In the genomic region with DNA sequence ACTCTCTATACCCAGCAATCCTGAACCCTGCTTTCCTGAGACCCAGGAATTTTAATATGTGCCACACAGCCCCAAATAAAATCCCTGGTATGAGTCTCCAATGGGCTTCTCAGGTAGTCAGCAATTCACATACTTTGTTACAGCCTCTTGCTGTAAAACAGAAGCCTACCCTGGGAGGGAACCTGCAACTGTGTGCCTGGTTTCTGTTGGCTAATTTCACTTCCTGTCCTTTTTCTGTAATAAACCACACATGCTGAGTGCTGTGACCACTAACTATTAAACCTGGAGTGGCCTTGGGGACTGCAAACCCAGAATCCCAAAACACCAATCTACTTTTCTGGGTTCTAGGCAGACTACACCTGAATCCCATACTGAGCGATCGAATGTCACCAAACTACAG, we compare ENCODE assay signal across 25 mouse cellular contexts. TPM values are rescaled to one million over a fixed set of nuclear protein-coding genes. Genes with fewer than 3 reads are reported as not detected.
DNase-seq lines count a peak whose midpoint lies in the region; ATAC-seq lines count a peak whose summit lies in the region.
"Had no signal": no experiment of that assay in that cellular context is flagged by ENCODE, and none has a peak within 500 bp of the region (broad histone marks: within the 10 kb centered on the region; RNA-seq: fewer than 3 reads in every experiment).

No protein-coding gene starts in this region.

- WGBS in limb, embryonic 12.5 days = 67% methylated on average over 2 of the region's 2 CpGs
- WGBS in limb, embryonic 10.5 days = 99% methylated on average over 2 of the region's 2 CpGs
- 64% methylated on average over 2 of the region's 2 CpGs for WGBS in limb, embryonic 13.5 days

- DNase-seq in limb, embryonic 10.5 days (ENCODE audit: low spot score) = no peak
- no peak for DNase-seq in kidney, adult 8-10 months
- DNase-seq in cerebellum, adult 9-10 months = no peak
- DNase-seq: adrenal gland, adult 2 months; adrenal gland, postnatal 14 days; cerebellum, adult 11 months; cerebellum, adult 2 months; cerebellum, postnatal 10 days; cerebellum, postnatal 36 days; gastrocnemius, postnatal 10 days; gastrocnemius, postnatal 36 days; heart, adult 11 months had no signal

- H3K9me3 ChIP-seq in limb, embryonic 12.5 days = no peaks in the 10 kb centered on the region
- H3K9me3 ChIP-seq in limb, embryonic 10.5 days (replicated peaks) = no peaks in the 10 kb centered on the region
- no peaks in the 10 kb centered on the region for H3K9me3 ChIP-seq in limb, embryonic 13.5 days
- H3K9me3 ChIP-seq: forebrain, embryonic 10.5 days; forebrain, embryonic 13.5 days; hindbrain, embryonic 12.5 days; hindbrain, embryonic 15.5 days had no signal

- no peaks in the 10 kb centered on the region for H3K27me3 ChIP-seq in limb, embryonic 12.5 days
- H3K27me3 ChIP-seq in limb, embryonic 10.5 days (ENCODE audit: low read depth, poor library complexity, severe bottlenecking) = no peaks in the 10 kb centered on the region
- no peaks in the 10 kb centered on the region for H3K27me3 ChIP-seq in limb, embryonic 13.5 days
- H3K27me3 ChIP-seq: forebrain, embryonic 13.5 days; hindbrain, embryonic 12.5 days; hindbrain, embryonic 15.5 days had no signal

- H3K9ac ChIP-seq in limb, embryonic 12.5 days (replicated peaks) = no peak overlapping the region
- H3K9ac ChIP-seq in limb, embryonic 13.5 days = no peak overlapping the region
- H3K9ac ChIP-seq: forebrain, embryonic 13.5 days; hindbrain, embryonic 12.5 days; hindbrain, embryonic 15.5 days had no signal

- H3K4me1 ChIP-seq in limb, embryonic 12.5 days (replicated peaks) = peaks cover 8% of the 10 kb centered on the region
- peaks cover 5% of the 10 kb centered on the region; the same call in 1 of the 2 replicates for H3K4me1 ChIP-seq in limb, embryonic 10.5 days
- H3K4me1 ChIP-seq in limb, embryonic 13.5 days = peaks cover 7% of the 10 kb centered on the region; the same call in 1 of the 2 replicates
- H3K4me1 ChIP-seq: forebrain, embryonic 10.5 days; forebrain, embryonic 13.5 days; hindbrain, embryonic 12.5 days; hindbrain, embryonic 15.5 days had no signal

- peak overlapping the region; percentile 36; the same call in 1 of the 2 replicates for H3K27ac ChIP-seq in limb, embryonic 12.5 days
- no peak overlapping the region for H3K27ac ChIP-seq in limb, embryonic 10.5 days
- H3K27ac ChIP-seq in limb, embryonic 13.5 days = peak overlapping the region; percentile 16; the same call in 1 of the 2 replicates
- H3K27ac ChIP-seq: forebrain, embryonic 10.5 days; forebrain, embryonic 13.5 days; hindbrain, embryonic 12.5 days; hindbrain, embryonic 15.5 days had no signal

- no peak overlapping the region for H3K4me2 ChIP-seq in limb, embryonic 12.5 days
- H3K4me2 ChIP-seq in limb, embryonic 13.5 days (replicated peaks) = no peak overlapping the region
- H3K4me2 ChIP-seq: forebrain, embryonic 13.5 days; heart, embryonic 11.5 days; hindbrain, embryonic 12.5 days; hindbrain, embryonic 15.5 days had no signal

- no peak for ATAC-seq in limb, embryonic 12.5 days (ENCODE audit: insufficient number of reproducible peaks, insufficient read depth, low FRiP score, low TSS enrichment, low read depth)
- no peak for ATAC-seq in limb, embryonic 13.5 days (ENCODE audit: low FRiP score, low read depth)
- peak; percentile 29; the same call in 1 of the 2 replicates for ATAC-seq in monocyte, adult 5-6 weeks (replicated peaks; ENCODE audit: insufficient number of reproducible peaks, low FRiP score, low TSS enrichment, poor library complexity, severe bottlenecking)
- ATAC-seq: CD4-positive, CD25-positive, alpha-beta regulatory T cell, adult 4 months; forebrain, embryonic 13.5 days; forebrain, embryonic 16.5 days had no signal

- peaks cover 70% of the 10 kb centered on the region for H3K36me3 ChIP-seq in limb, embryonic 12.5 days
- H3K36me3 ChIP-seq in limb, embryonic 10.5 days = peaks cover 71% of the 10 kb centered on the region
- H3K36me3 ChIP-seq in limb, embryonic 13.5 days = peaks cover 64% of the 10 kb centered on the region

- no peak overlapping the region for H3K4me3 ChIP-seq in limb, embryonic 12.5 days (replicated peaks)
- H3K4me3 ChIP-seq in limb, embryonic 10.5 days = no peak overlapping the region
- no peak overlapping the region for H3K4me3 ChIP-seq in limb, embryonic 13.5 days
- H3K4me3 ChIP-seq: forebrain, embryonic 10.5 days; forebrain, embryonic 13.5 days; hindbrain, embryonic 12.5 days; hindbrain, embryonic 15.5 days had no signal

RNA-seq across cellular contexts. Expression of a gene that starts 14.8 kb away (rescaled TPM):
- 55.7 and 60.3 TPM in 2 replicates for polyA plus RNA-seq in limb, embryonic 12.5 days (2016; fragmentation: Nextera tagmentation; extraction: Ambion mirVana)
- polyA plus RNA-seq in limb, embryonic 10.5 days (2016; fragmentation: Nextera tagmentation; extraction: Ambion mirVana) = 43.1 and 48.9 TPM in 2 replicates
- polyA plus RNA-seq in limb, embryonic 13.5 days (2015; fragmentation: Nextera tagmentation; extraction: Ambion mirVana) = 67.7 and 68.3 TPM in 2 replicates
- 33.9 to 44.5 TPM (median 42.6 TPM) in 3 replicates for total RNA-seq in monocyte, adult 5-6 weeks (2017)

RNA-seq across cellular contexts. Expression of a gene that starts 18.3 kb away (rescaled TPM):
- polyA plus RNA-seq in limb, embryonic 12.5 days (2016; fragmentation: Nextera tagmentation; extraction: Ambion mirVana) = 0.74 and 0.81 TPM in 2 replicates
- polyA plus RNA-seq in limb, embryonic 10.5 days (2016; fragmentation: Nextera tagmentation; extraction: Ambion mirVana) = 0.28 and 0.49 TPM in 2 replicates
- polyA plus RNA-seq in limb, embryonic 13.5 days (2015; fragmentation: Nextera tagmentation; extraction: Ambion mirVana) = 0.47 and 0.63 TPM in 2 replicates
- 28.5 to 54.8 TPM (median 44.2 TPM) in 3 replicates for total RNA-seq in monocyte, adult 5-6 weeks (2017)
- total RNA-seq: gastrocnemius, adult 18-20 months; gastrocnemius, postnatal 36 days; MEL had no signal
- polyA plus RNA-seq: adrenal gland, adult 2 months; C2C12 had no signal

RNA-seq across cellular contexts. Expression of a gene that starts 57.6 kb away (rescaled TPM):
- polyA plus RNA-seq in limb, embryonic 12.5 days (2016; fragmentation: Nextera tagmentation; extraction: Ambion mirVana) = 45.0 and 46.4 TPM in 2 replicates
- polyA plus RNA-seq in limb, embryonic 10.5 days (2016; fragmentation: Nextera tagmentation; extraction: Ambion mirVana) = 28.2 and 35.5 TPM in 2 replicates
- polyA plus RNA-seq in limb, embryonic 13.5 days (2015; fragmentation: Nextera tagmentation; extraction: Ambion mirVana) = 46.2 and 47.9 TPM in 2 replicates
- 163 to 297 TPM (median 214 TPM) in 3 replicates for total RNA-seq in monocyte, adult 5-6 weeks (2017)
